Mouse (Mus musculus): ENCODE results near the gene B9d1. TPM values are rescaled to one million over a fixed set of nuclear protein-coding genes. Genes with fewer than 3 reads are reported as not detected.

The B9d1 gene
- polyA plus RNA-seq (2016; fragmentation: Nextera tagmentation; extraction: Ambion mirVana), result 44.4 and 49.7 TPM in 2 replicates

GRCm38 (mm10) chr11:61504713-61505257, at the start of gene B9d1:
Gene B9d1, plus strand, starts transcription at chr11:61505144.
- peak within 1 kb of the TSS; percentile 92 for H3K27ac ChIP-seq (replicated peaks)
- under 1% methylated on average over 39 of the region's 39 CpGs for WGBS

GRCm38 (mm10) chr11:61464071-61464470, 40.9 kb upstream of the B9d1 start:
- Histone ChIP-seq H3K27ac (replicated peaks) (no peak overlapping the region), H3K36me3 (replicated peaks) (no peaks in the 10 kb centered on the region), H3K27me3 (replicated peaks; ENCODE audit: low read depth, poor library complexity, severe bottlenecking) (no peaks in the 10 kb centered on the region), H3K4me1 (peaks cover 7% of the 10 kb centered on the region), H3K9me3 (no peaks in the 10 kb centered on the region), H3K4me3 (no peak overlapping the region)
- 75% methylated on average over 2 of the region's 2 CpGs for WGBS
- DNase-seq (ENCODE audit: low spot score), result no peak

More at GRCm38 (mm10) chr11:61504713-61505257, at the start of gene B9d1:
- Histone ChIP-seq H3K4me1 (peaks cover 20% of the 10 kb centered on the region), H3K36me3 (replicated peaks) (peaks cover 17% of the 10 kb centered on the region), H3K9me3 (no peaks in the 10 kb centered on the region), H3K27me3 (replicated peaks; ENCODE audit: low read depth, poor library complexity, severe bottlenecking) (no peaks in the 10 kb centered on the region), H3K4me3 (peak within 1 kb of the TSS; percentile 78)
- DNase-seq (ENCODE audit: low spot score), result peak; percentile 94

GRCm38 (mm10) chr11:61465422-61465821, 39.5 kb upstream of the B9d1 start:
- Histone ChIP-seq H3K4me1 (peaks cover 13% of the 10 kb centered on the region), H3K27me3 (replicated peaks; ENCODE audit: low read depth, poor library complexity, severe bottlenecking) (no peaks in the 10 kb centered on the region), H3K9me3 (no peaks in the 10 kb centered on the region), H3K27ac (replicated peaks) (no peak overlapping the region; the same call in 1 of the 2 replicates), H3K4me3 (no peak overlapping the region), H3K36me3 (replicated peaks) (no peaks in the 10 kb centered on the region)
- DNase-seq (ENCODE audit: low spot score), result no peak
- 76% methylated on average over 4 of the region's 4 CpGs for WGBS

DNA sequence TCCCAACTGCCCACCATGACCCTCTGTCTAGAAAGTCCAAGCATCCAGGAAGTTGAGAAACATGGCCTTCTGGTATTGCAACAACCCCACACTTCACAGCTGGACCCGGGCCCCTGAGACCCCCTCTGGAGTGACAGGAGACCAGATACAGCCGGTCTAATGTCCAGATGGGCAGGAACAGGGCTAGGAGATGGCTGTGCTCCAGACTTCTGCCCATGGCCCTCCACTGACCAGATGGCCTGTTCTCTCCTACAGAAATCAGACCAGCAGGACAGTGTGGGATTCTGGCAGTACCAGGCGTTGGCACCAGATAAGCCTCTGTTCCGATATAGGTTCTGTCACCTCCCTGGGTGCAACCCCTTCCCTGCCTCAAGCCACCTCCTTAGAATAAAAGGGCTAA, 36.4 kb upstream of the B9d1 start:
- H3K27me3 ChIP-seq (replicated peaks; ENCODE audit: low read depth, poor library complexity, severe bottlenecking), result no peaks in the 10 kb centered on the region
- H3K27ac ChIP-seq (replicated peaks), result peak overlapping the region; percentile 27; the same call in 1 of the 2 replicates
- H3K36me3 ChIP-seq (replicated peaks), result no peaks in the 10 kb centered on the region
- H3K4me3 ChIP-seq, result no peak overlapping the region
- no peak for DNase-seq (ENCODE audit: low spot score)
- 84% methylated on average over 4 of the region's 4 CpGs for WGBS
- H3K9me3 ChIP-seq, result no peaks in the 10 kb centered on the region
- peaks cover 19% of the 10 kb centered on the region for H3K4me1 ChIP-seq

DNA sequence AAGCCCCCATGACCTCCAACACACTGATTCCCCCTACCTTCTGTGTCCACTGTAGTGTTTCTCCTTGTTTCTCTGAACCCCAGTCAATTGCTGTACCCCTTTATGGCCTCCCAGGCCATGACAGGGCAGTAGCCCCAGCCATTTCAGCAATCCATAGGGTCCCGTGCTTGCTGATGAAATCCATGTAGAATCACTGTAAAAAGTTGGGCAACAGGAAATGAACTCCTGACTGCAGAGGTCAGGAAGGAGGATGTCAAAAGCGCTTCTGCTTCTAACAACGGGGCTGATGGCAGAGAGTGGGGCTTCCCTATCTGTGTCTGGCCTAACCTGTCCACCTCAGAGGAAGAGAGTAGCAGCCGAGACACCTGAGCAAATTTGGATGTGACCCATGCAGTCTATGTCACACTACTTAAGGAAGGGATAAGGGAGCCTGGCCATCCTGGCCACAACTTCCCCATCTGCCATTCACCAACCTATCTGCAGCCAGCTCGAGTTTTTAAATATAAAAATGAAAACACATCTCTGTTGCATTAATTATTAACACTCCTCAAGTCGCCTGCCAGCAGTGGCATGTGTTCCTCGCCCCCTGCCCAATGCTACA, 35.5 kb upstream of the B9d1 start:
- no peaks in the 10 kb centered on the region for H3K36me3 ChIP-seq (replicated peaks)
- peak overlapping the region; percentile 27; the same call in 1 of the 2 replicates for H3K27ac ChIP-seq (replicated peaks)
- 68% methylated on average over 7 of the region's 7 CpGs for WGBS
- no peak for DNase-seq (ENCODE audit: low spot score)
- H3K9me3 ChIP-seq, result no peaks in the 10 kb centered on the region
- peaks cover 22% of the 10 kb centered on the region for H3K4me1 ChIP-seq
- no peaks in the 10 kb centered on the region for H3K27me3 ChIP-seq (replicated peaks; ENCODE audit: low read depth, poor library complexity, severe bottlenecking)
- H3K4me3 ChIP-seq, result no peak overlapping the region

DNA sequence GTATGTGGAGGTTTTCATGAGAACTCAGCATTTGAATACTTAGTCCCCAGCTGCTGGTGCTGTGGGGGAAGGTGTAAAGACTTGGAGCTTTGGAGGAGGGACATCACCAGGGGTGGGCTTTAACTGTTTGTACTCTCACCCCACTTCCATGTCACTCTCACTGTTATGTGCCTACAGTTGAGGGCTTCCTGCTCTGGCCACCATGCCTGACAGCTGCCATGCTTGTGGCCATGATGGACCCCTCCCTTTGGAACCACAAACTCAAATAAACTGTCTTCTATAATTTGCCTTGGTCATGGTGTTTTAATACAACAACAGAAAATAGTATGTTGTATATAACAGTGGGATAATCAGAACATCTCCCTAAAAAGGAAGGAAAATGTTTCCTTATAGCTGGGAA, 34.1 kb upstream of the B9d1 start:
- H3K27ac ChIP-seq (replicated peaks), result no peak overlapping the region

GRCm38 (mm10) chr11:61473630-61474029, 31.3 kb upstream of the B9d1 start:
- no peak for DNase-seq (ENCODE audit: low spot score)

More for the DNA sequence above, 34.1 kb upstream of the B9d1 start:
- H3K36me3 ChIP-seq (replicated peaks), result no peaks in the 10 kb centered on the region
- DNase-seq (ENCODE audit: low spot score), result no peak
- H3K4me1 ChIP-seq, result peaks cover 22% of the 10 kb centered on the region
- H3K27me3 ChIP-seq (replicated peaks; ENCODE audit: low read depth, poor library complexity, severe bottlenecking), result no peaks in the 10 kb centered on the region
- no peaks in the 10 kb centered on the region for H3K9me3 ChIP-seq
- H3K4me3 ChIP-seq, result no peak overlapping the region

DNA sequence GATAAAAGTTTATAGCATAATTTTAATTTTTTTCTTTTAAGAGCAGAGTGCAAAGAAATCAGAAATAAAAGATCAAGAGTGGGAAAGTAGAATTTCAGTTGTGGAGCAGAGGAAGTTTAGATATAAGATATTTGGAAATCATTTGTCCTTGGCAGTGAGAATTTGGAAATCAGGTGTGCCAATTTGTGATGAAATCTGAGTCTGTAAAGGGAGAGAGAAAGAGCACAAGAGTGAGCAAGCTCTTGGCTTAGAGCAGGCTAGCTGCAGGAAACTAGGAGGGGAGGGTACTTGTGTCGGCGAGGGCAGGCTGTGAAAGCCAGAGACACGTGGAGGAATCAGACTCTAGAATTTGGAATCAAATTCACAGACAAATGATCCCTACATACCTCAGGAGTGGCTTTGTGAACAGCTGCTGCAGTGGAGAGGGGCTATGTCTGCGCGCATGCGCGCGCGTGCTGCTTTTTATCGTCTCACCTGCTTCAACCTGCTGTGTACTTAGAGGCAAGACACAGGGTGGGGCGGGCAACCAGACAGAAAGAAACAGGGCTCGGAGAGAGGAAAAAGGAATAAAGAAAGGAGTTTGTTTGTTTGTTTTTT, 28.1 kb upstream of the B9d1 start:
- WGBS, result 53% methylated on average over 12 of the region's 12 CpGs
- Histone ChIP-seq H3K4me1 (peaks cover 42% of the 10 kb centered on the region), H3K27ac (replicated peaks) (peak overlapping the region; percentile 69), H3K27me3 (replicated peaks; ENCODE audit: low read depth, poor library complexity, severe bottlenecking) (no peaks in the 10 kb centered on the region), H3K9me3 (no peaks in the 10 kb centered on the region), H3K36me3 (replicated peaks) (no peaks in the 10 kb centered on the region), H3K4me3 (peak overlapping the region; percentile 14; the same call in 1 of the 2 replicates)
- DNase-seq (ENCODE audit: low spot score), result peak; percentile 47

More at GRCm38 (mm10) chr11:61473630-61474029, 31.3 kb upstream of the B9d1 start:
- H3K4me1 ChIP-seq, result peaks cover 39% of the 10 kb centered on the region
- no peaks in the 10 kb centered on the region for H3K36me3 ChIP-seq (replicated peaks)
- no peak overlapping the region for H3K4me3 ChIP-seq
- H3K27ac ChIP-seq (replicated peaks), result 0 out of 2 replicates have a peak overlapping the region, but pooled peaks have one; percentile 6
- no peaks in the 10 kb centered on the region for H3K9me3 ChIP-seq
- 71% methylated on average over 4 of the region's 4 CpGs for WGBS
- H3K27me3 ChIP-seq (replicated peaks; ENCODE audit: low read depth, poor library complexity, severe bottlenecking), result no peaks in the 10 kb centered on the region

DNA sequence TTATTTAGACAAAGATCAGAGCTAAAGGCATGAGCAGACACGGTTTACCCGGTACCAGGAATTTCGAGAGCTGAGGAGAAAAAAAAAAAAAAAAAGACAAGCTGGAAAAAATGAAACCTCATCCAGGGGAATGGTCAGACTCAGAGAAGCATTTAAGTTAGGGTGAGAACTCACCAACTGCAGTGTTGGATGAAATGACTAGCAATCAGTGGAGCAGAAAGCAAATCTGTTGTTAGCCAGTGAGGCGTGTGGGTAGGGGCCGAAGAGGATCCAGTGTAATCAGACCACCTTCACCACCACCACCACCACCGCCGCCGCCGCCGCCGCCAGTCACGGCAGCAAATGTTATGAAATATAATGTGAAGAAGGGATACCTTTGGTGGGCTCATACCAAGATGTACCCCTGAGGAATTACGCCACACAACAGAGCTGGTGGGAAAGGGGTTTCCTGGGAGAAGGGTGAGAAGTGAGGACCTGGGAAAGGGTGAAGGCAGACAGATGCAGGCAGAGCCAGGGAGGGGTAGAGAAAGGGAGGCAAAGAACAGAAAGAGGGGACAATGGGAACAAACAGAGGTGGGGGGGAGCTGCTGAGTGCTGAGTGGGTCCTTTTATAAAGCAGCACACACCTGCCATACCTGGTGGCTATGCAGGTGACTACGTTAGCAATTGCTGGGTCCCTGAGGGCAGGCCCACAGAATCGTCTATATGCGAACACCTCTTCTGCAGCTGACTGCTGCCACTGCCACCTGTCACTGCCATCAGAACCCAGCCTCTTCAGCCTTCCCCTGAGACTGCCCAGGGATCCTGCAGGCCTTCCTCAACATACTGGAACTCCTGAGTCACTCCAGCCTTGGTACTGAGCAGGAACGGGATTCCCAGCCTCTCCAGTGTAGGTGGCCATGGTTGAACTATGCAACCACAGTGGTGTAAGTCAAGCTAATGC, 27.1 kb upstream of the B9d1 start:
- no peak for DNase-seq (ENCODE audit: low spot score)
- H3K36me3 ChIP-seq (replicated peaks), result no peaks in the 10 kb centered on the region
- peak overlapping the region; percentile 23; the same call in 1 of the 2 replicates for H3K4me3 ChIP-seq
- no peaks in the 10 kb centered on the region for H3K9me3 ChIP-seq
- 65% methylated on average over 17 of the region's 17 CpGs for WGBS
- peaks cover 47% of the 10 kb centered on the region for H3K4me1 ChIP-seq
- H3K27ac ChIP-seq (replicated peaks), result peak overlapping the region; percentile 69
- no peaks in the 10 kb centered on the region for H3K27me3 ChIP-seq (replicated peaks; ENCODE audit: low read depth, poor library complexity, severe bottlenecking)

GRCm38 (mm10) chr11:61478788-61479187, 26.2 kb upstream of the B9d1 start:
- Histone ChIP-seq H3K9me3 (no peaks in the 10 kb centered on the region), H3K27ac (replicated peaks) (no peak overlapping the region), H3K27me3 (replicated peaks; ENCODE audit: low read depth, poor library complexity, severe bottlenecking) (no peaks in the 10 kb centered on the region), H3K36me3 (replicated peaks) (no peaks in the 10 kb centered on the region), H3K4me1 (peaks cover 49% of the 10 kb centered on the region), H3K4me3 (no peak overlapping the region)
- WGBS, result 84% methylated on average over 4 of the region's 4 CpGs
- DNase-seq (ENCODE audit: low spot score), result no peak

- 0 out of 2 replicates have a peak overlapping the region, but pooled peaks have one; percentile 13 for H3K4me3 ChIP-seq
- WGBS, result 53% methylated on average over 9 of the region's 9 CpGs
- peak; percentile 58 for DNase-seq (ENCODE audit: low spot score)
- H3K9me3 ChIP-seq, result no peaks in the 10 kb centered on the region
- H3K36me3 ChIP-seq (replicated peaks), result peaks cover 2% of the 10 kb centered on the region; the same call in 1 of the 2 replicates
- H3K4me1 ChIP-seq, result peaks cover 76% of the 10 kb centered on the region
- H3K27ac ChIP-seq (replicated peaks), result peak overlapping the region; percentile 84
- H3K27me3 ChIP-seq (replicated peaks; ENCODE audit: low read depth, poor library complexity, severe bottlenecking), result no peaks in the 10 kb centered on the region
Measured at GRCm38 (mm10) chr11:61481239-61482090, 23.5 kb upstream of the B9d1 start.
